Mouse (Mus musculus) gastrocnemius, postnatal 10 days (tissue): ENCODE measurements around the gene Idnk. TPM values are rescaled to one million over a fixed set of nuclear protein-coding genes. Genes with fewer than 3 reads are reported as not detected.
A peak's percentile ranks its signal among the peaks of the same experiment; 100 is the strongest.
"Not testable (repeated sequence)": the region's sequence is repeated elsewhere in the genome, so short reads cannot be mapped to it uniquely, and the experiment has no call there.

Experiments
- DNase-seq: peaks from one replicate; pipeline ENCODE4 v3.0.0; 2021; ENCODE audit warnings: mixed read lengths
- total RNA-seq, 2 experiments: library from RNA; stranded (reverse); gene quantifications; 2 replicates each; pipeline ENCODE4 v1.2.3; 2021

Idnk gene
- total RNA-seq, 2 experiments from 2014 or later = 9.6 to 9.7 TPM

GRCm38 (mm10) chr13:58146603-58147002 lies 10.8 kb upstream of the Idnk start:
- not testable (repeated sequence) for DNase-seq

GRCm38 (mm10) chr13:58147760-58148159 lies 9.7 kb upstream of the Idnk start:
- no peak for DNase-seq

- DNase-seq = no peak
These were observed 9.1 kb upstream of the Idnk start for GRCm38 (mm10) chr13:58148256-58148831.

- no peak for DNase-seq
These were observed 8.4 kb upstream of the Idnk start for GRCm38 (mm10) chr13:58149033-58149558.

- DNase-seq = no peak
These were observed 7.8 kb upstream of the Idnk start for GRCm38 (mm10) chr13:58149629-58150028.

GRCm38 (mm10) chr13:58150442-58150841 lies 7.0 kb upstream of the Idnk start:
- no peak for DNase-seq

- DNase-seq = no peak
These were observed 1.4 kb upstream of the Idnk start for GRCm38 (mm10) chr13:58156031-58156430.

GRCm38 (mm10) chr13:58157036-58157435 lies 413 bp upstream of the Idnk start:
- DNase-seq = no peak

- peak; percentile 88 for DNase-seq
These were observed 857 bp downstream of the Idnk start for GRCm38 (mm10) chr13:58158099-58158912.

- no peak for DNase-seq
These were observed 3.3 kb downstream of the Idnk start for GRCm38 (mm10) chr13:58160761-58161160.

- no peak for DNase-seq
These were observed 5.9 kb downstream of the Idnk start for GRCm38 (mm10) chr13:58163343-58163742.

- DNase-seq = no peak
These were observed 10.7 kb downstream of the Idnk start for GRCm38 (mm10) chr13:58168119-58168518.

- DNase-seq = no peak
These were observed 18.7 kb downstream of the Idnk start for GRCm38 (mm10) chr13:58176105-58176504.

- DNase-seq = peak; percentile 100
These were observed 20.2 kb downstream of the Idnk start for GRCm38 (mm10) chr13:58177511-58178208.

GRCm38 (mm10) chr13:58181607-58182551 lies 24.4 kb downstream of the Idnk start:
- DNase-seq = no peak

- no peak for DNase-seq
These were observed 26.7 kb downstream of the Idnk start for GRCm38 (mm10) chr13:58184111-58184510.

- DNase-seq = no peak
These were observed 28.8 kb downstream of the Idnk start for GRCm38 (mm10) chr13:58186281-58186680.

GRCm38 (mm10) chr13:58187751-58188150 lies 30.3 kb downstream of the Idnk start:
- DNase-seq = no peak

- DNase-seq = peak; percentile 90
These were observed 31.0 kb downstream of the Idnk start for GRCm38 (mm10) chr13:58188412-58188811.

GRCm38 (mm10) chr13:58189473-58189872 lies 32.0 kb downstream of the Idnk start:
- DNase-seq = no peak

- no peak for DNase-seq
These were observed 34.1 kb downstream of the Idnk start for GRCm38 (mm10) chr13:58191516-58191915.

- DNase-seq = no peak
These were observed 34.7 kb downstream of the Idnk start for GRCm38 (mm10) chr13:58192146-58192545.
